Mouse (Mus musculus): Measurements from ENCODE around the gene Olfr222.

Gene Olfr222

GRCm38 (mm10) chr11:59540123-59540522 lies 35.9 kb downstream of the Olfr222 start:
- DNase-seq: no peak

DNA sequence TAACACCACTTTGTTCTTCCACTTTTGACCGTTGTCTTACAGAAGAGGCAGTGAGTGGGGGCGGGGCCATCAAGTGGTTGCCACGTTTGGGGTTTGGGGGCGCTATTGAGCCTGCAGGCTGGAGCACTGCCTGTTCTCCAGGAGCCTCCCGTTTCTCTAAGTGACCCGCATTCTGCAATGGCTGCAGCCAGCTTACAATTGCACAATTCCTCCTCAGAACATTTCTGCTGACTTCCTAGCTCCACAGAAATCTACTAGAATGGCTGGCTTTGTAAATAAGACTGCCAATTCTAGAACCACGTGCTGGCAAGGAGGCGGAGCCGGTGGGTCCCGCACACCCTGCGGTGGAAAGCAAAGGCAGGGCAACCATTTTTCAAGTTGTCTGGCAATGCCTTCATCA lies 37.6 kb downstream of the Olfr222 start:
- DNase-seq: peak; percentile 52

GRCm38 (mm10) chr11:59537218-59538130 lies 38.6 kb downstream of the Olfr222 start:
- no peak for DNase-seq

GRCm38 (mm10) chr11:59531562-59531961 lies 44.5 kb downstream of the Olfr222 start:
- no peak for DNase-seq

DNA sequence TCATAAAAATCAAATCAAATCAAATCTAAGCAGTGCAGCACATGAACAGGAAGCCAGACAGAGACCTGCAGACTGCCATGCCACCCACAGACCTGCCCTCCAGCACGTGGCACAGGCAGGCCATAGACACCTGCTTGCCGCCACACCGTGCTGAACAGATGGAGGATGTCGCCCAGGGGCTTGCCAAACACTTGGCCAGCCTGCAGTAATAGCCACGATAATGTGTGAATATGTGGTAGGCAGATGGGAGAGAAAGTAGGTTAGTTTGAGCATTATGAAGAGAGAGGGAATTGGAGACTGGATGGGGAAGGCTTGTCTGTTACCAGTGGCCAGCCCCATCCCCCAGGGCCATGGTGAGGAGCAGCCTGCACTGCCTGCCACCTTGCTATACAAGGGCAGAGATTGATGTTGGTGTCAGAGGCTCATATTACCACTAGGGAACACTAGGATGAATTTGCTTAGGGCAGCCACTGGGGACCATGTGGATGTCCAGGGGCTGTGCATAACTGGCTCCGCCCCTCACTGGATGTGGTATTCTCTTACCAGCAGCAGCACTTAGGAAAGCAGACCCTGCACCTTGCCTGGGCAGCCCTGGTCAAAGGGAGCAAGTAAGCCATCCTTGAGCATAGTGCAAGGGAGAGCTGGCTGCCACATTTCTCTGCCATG lies 45.0 kb downstream of the Olfr222 start:
- DNase-seq: peak; percentile 66

DNA sequence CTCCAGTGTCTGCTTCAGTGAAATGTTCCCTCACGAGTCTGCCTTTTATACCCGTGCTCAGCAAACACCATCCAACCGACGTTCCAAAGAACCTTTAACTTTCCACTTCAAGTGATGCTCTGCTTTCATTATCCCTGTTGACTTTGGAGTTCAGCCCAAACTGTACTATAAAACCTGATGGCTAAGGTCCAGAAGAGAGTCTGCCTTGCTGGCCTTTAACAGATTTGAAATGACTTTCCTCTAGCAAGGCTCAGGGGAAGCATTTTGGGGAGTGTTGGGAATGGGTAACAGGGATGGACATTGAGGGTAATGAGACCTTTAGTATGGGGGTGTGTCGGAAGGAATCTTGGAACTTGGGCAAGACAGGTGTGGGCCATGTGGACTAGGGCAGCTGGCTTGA lies 45.8 kb downstream of the Olfr222 start:
- no peak for DNase-seq

DNA sequence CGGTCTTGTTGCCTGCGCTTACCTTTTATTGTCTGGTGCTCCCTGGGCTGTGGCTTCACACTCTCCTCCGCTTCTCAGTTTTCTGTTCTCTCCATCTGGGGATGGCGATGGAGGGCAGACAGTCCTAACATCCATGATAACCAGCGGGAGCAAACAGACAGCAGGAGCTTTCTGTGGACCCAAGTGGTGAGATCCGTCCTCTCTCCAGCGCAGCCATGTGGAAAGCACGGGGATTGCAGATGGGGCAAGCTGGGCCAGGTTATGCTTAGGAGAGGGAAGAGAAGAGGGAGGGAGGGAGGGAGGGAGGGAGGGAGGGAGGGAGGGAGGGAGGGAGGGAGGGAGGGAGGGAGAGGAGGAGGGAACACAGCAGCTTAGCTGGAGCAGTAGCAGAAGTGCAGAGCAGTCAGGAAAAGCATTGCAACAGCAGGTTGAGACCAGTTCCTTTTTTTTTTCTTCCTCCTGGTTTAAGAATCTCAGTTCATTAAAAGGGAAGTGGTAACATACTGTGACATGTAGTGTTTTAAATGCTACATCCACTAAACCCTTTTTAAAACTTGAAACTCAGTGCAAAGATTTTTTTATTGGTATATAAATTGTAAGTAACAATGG lies 49.5 kb downstream of the Olfr222 start, which contains the start of gene Zkscan17:
Gene Zkscan17, minus strand, starts transcription at position 280 of the 609 bp plus-strand sequence.
- DNase-seq: no peak

DNA sequence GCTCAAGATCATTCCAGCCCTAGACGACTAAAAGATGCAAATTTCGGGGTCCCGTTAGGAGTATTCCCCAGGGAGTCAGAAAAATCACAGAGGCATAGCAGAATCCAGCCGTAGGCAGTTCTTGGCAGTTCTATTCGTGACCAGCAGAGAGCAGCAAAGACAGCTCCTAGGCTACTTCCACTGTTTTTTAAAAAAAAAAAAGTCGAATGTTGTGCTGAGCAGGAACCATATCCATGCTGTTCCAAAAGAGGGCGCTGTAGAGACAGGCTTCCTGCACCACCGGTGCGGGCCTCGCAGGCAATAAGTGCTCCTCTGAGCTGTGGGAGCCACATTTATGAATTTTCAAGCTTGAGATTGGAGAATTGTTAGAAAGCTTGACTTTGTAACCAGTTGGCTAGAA lies 50.8 kb downstream of the Olfr222 start:
- peak; percentile 84 for DNase-seq

DNA sequence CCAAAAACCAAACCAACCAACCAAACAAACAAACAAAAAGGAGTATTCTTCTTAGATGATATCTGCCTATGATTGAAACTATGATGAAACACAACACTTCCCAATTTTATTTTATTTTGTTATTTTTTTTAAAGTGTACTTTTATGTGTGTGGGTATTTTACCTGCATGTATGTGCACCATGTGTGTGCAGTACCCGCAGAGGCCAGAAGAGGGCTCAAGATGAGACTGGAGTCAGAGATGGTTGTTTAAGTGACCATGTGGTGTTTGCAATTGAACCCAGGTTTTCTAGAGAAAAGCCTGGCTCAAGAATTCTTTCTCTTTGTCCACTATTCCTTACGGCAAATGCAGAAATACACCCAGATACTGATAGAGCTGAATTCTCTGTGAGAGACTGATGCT lies 51.9 kb downstream of the Olfr222 start:
- DNase-seq: no peak
